Comparison of ENCODE assay signal across 1 mouse cellular context in genomic region chr2:119172446-119172845, GRCm38 (mm10).
TF ChIP-seq lines count a peak whose summit lies in the region.

No protein-coding gene starts in this region.

TF ChIP-seq in CH12.LX, 34 proteins besides CTCF, POLR2A, EP300 and RAD21 (continued from another document):
- TF ChIP-seq NRF1 (IDR thresholded peaks at IDR 0.05; ENCODE audit: low read depth, low read length) (no peak), MAFK (IDR thresholded peaks at IDR 0.05; ENCODE audit: insufficient replicate concordance, low read length) (no peak)
